ENCODE assay signal across 18 mouse cellular contexts in genomic region chr5:101112151-101112769, GRCm38 (mm10).
A peak's percentile ranks its signal among the peaks of the same experiment; 100 is the strongest.
DNase-seq lines count a peak whose midpoint lies in the region; ATAC-seq and TF ChIP-seq lines count a peak whose summit lies in the region.
"Had no signal": no experiment of that assay in that cellular context is flagged by ENCODE, and none has a peak within 500 bp of the region (broad histone marks: within the 10 kb centered on the region; RNA-seq: fewer than 3 reads in every experiment).

No protein-coding gene starts in this region.

- H3K27ac ChIP-seq in heart, embryonic 13.5 days (replicated peaks) = 0 out of 2 replicates have a peak overlapping the region, but pooled peaks have one; percentile 22
- no peak overlapping the region for H3K27ac ChIP-seq in neural tube, embryonic 11.5 days (ENCODE audit: low read depth, low read length)
- H3K27ac ChIP-seq: heart, embryonic 15.5 days; hindbrain, embryonic 14.5 days; midbrain, embryonic 15.5 days; neural tube, embryonic 15.5 days had no signal

- no peak overlapping the region for H3ac ChIP-seq in myocyte (ENCODE audit: control insufficient read depth, insufficient read length)

- H3K9ac ChIP-seq in heart, embryonic 13.5 days = no peak overlapping the region
- H3K9ac ChIP-seq in neural tube, embryonic 11.5 days (ENCODE audit: low read length) = no peak overlapping the region
- H3K9ac ChIP-seq: forebrain, postnatal 0 days; heart, embryonic 15.5 days; hindbrain, embryonic 14.5 days; midbrain, embryonic 15.5 days; neural tube, embryonic 15.5 days had no signal

- TF ChIP-seq POLR2A in myocyte (IDR thresholded peaks at IDR 0.05; ENCODE audit: insufficient read length, low read depth) = no peak

- no peaks in the 10 kb centered on the region for H3K36me3 ChIP-seq in heart, embryonic 13.5 days
- no peaks in the 10 kb centered on the region for H3K36me3 ChIP-seq in neural tube, embryonic 11.5 days (ENCODE audit: control insufficient read depth, insufficient read depth, low read length)
- no peaks in the 10 kb centered on the region for H3K36me3 ChIP-seq in myocyte (ENCODE audit: control insufficient read depth, insufficient read depth)
- H3K36me3 ChIP-seq: heart, embryonic 15.5 days; midbrain, embryonic 15.5 days; neural tube, embryonic 15.5 days had no signal

- H3K4me1 ChIP-seq in heart, embryonic 13.5 days = peaks cover 22% of the 10 kb centered on the region
- H3K4me1 ChIP-seq in neural tube, embryonic 11.5 days (ENCODE audit: control insufficient read depth, insufficient read depth, low read length) = no peaks in the 10 kb centered on the region

- H3K9me3 ChIP-seq in heart, embryonic 13.5 days = no peaks in the 10 kb centered on the region
- no peaks in the 10 kb centered on the region for H3K9me3 ChIP-seq in neural tube, embryonic 11.5 days (ENCODE audit: control insufficient read depth, low read length)
- H3K9me3 ChIP-seq: heart, embryonic 15.5 days; midbrain, embryonic 15.5 days; neural tube, embryonic 15.5 days had no signal

- H3K4me2 ChIP-seq in heart, embryonic 13.5 days = no peak overlapping the region
- H3K4me2 ChIP-seq in neural tube, embryonic 11.5 days (ENCODE audit: low read depth) = no peak overlapping the region
- H3K4me2 ChIP-seq in myocyte (ENCODE audit: low read depth) = peak overlapping the region; percentile 8
- H3K4me2 ChIP-seq: heart, embryonic 15.5 days; hindbrain, embryonic 14.5 days; midbrain, embryonic 15.5 days; neural tube, embryonic 15.5 days had no signal

- no peak overlapping the region for H3K4me3 ChIP-seq in heart, embryonic 13.5 days
- no peak overlapping the region for H3K4me3 ChIP-seq in neural tube, embryonic 11.5 days (ENCODE audit: low read depth, low read length)
- H3K4me3 ChIP-seq in myocyte = no peak overlapping the region
- H3K4me3 ChIP-seq: heart, embryonic 15.5 days; midbrain, embryonic 15.5 days; neural tube, embryonic 15.5 days had no signal

- DNase-seq in heart, postnatal 4 days = no peak
- DNase-seq in neural tube, embryonic 11.5 days (ENCODE audit: low spot score) = peak; percentile 32
- no peak for DNase-seq in neural tube, embryonic 10.5 days (ENCODE audit: extremely low spot score, low spot score)
- DNase-seq in kidney, postnatal 14 days = peak; percentile 46
- DNase-seq in spleen, postnatal 10 days (ENCODE audit: low spot score in 2 of 2) = no peak
- DNase-seq in urinary bladder, postnatal 25 days (ENCODE audit: low spot score) = no peak
- DNase-seq: adrenal gland, postnatal 36 days; B cell, adult 2 months; forebrain, postnatal 0 days; gastrocnemius, postnatal 25 days; liver; spleen, adult 18-20 months had no signal

- no peaks in the 10 kb centered on the region for H3K27me3 ChIP-seq in heart, embryonic 13.5 days (replicated peaks)
- peaks cover 4% of the 10 kb centered on the region; the same call in 1 of the 2 replicates for H3K27me3 ChIP-seq in neural tube, embryonic 11.5 days (ENCODE audit: control insufficient read depth, insufficient read depth, low read length)
- no peaks in the 10 kb centered on the region for H3K27me3 ChIP-seq in myocyte (ENCODE audit: control insufficient read depth, insufficient read depth, insufficient read length)
- H3K27me3 ChIP-seq: heart, embryonic 15.5 days; midbrain, embryonic 15.5 days had no signal

- H3K79me2 ChIP-seq in myocyte (ENCODE audit: control insufficient read depth, insufficient read depth) = no peaks in the 10 kb centered on the region

- ATAC-seq in heart, embryonic 13.5 days (ENCODE audit: extremely low read depth, insufficient number of reproducible peaks, low FRiP score, low TSS enrichment) = no peak
- no peak for ATAC-seq in neural tube, embryonic 11.5 days (ENCODE audit: insufficient read depth, low FRiP score, low TSS enrichment)
- ATAC-seq: midbrain, embryonic 15.5 days had no signal

- WGBS in heart, embryonic 13.5 days = 46% methylated on average over 7 of the region's 7 CpGs
- 16% methylated on average over 7 of the region's 7 CpGs for WGBS in neural tube, embryonic 11.5 days

TF ChIP-seq in myocyte, 11 proteins besides CTCF, POLR2A, EP300 and RAD21:
- no peak for TF ChIP-seq CEBPB (IDR thresholded peaks at IDR 0.05; ENCODE audit: insufficient read depth, poor library complexity, severe bottlenecking)
- no peak for TF ChIP-seq TCF12 (IDR thresholded peaks at IDR 0.05; ENCODE audit: insufficient read depth, poor library complexity, severe bottlenecking)
- TF ChIP-seq MYOG (IDR thresholded peaks at IDR 0.05; ENCODE audit: control insufficient read depth in 1 of 3, insufficient read depth in 1 of 3, insufficient read length in 2 of 3, low read depth in 2 of 3) = no peak
- TF ChIP-seq TCF3 (IDR thresholded peaks at IDR 0.05; ENCODE audit: insufficient read length, low read depth) = no peak
- TF ChIP-seq MYOD1 (IDR thresholded peaks at IDR 0.05; ENCODE audit: control insufficient read depth in 1 of 3, insufficient read length in 2 of 3, low read depth in 2 of 3) = no peak
- TF ChIP-seq POLR2AphosphoS2 (IDR thresholded peaks at IDR 0.05; ENCODE audit: insufficient read length, low read depth) = no peak
- no peak for TF ChIP-seq SRF (IDR thresholded peaks at IDR 0.05; ENCODE audit: control insufficient read depth, insufficient read length, low read depth)

Comparison
In these comparisons a context has a peak if more than half of its experiments do, and no peak if none do; other contexts are left out.
1. DNase-seq: peak in neural tube, embryonic 11.5 days (single experiment) and kidney, postnatal 14 days (single experiment); none in heart, postnatal 4 days (single experiment), neural tube, embryonic 10.5 days (single experiment), spleen, postnatal 10 days (0 of 2) and urinary bladder, postnatal 25 days (single experiment).